Comparison of ENCODE assay signal across 9 mouse cellular contexts in genomic region chr5:118297338-118297746, GRCm38 (mm10). TPM values are rescaled to one million over a fixed set of nuclear protein-coding genes. Genes with fewer than 3 reads are reported as not detected.
DNase-seq lines count a peak whose midpoint lies in the region; ATAC-seq lines count a peak whose summit lies in the region.
"Had no signal": no experiment of that assay in that cellular context is flagged by ENCODE, and none has a peak within 500 bp of the region (broad histone marks: within the 10 kb centered on the region; RNA-seq: fewer than 3 reads in every experiment).

No protein-coding gene starts in this region.

- H3K27me3 ChIP-seq in hindbrain, embryonic 16.5 days (replicated peaks; ENCODE audit: control insufficient read depth, insufficient read depth, low read length): no peaks in the 10 kb centered on the region
- no peaks in the 10 kb centered on the region for H3K27me3 ChIP-seq in hindbrain, embryonic 14.5 days (ENCODE audit: control insufficient read depth, insufficient read depth, low read length)
- no peaks in the 10 kb centered on the region for H3K27me3 ChIP-seq in neural tube, embryonic 14.5 days (ENCODE audit: control insufficient read depth, insufficient read depth, low read length)
- H3K27me3 ChIP-seq: liver, embryonic 13.5 days had no signal

- H3K36me3 ChIP-seq in hindbrain, embryonic 16.5 days (ENCODE audit: control insufficient read depth, insufficient read depth, low read length): no peaks in the 10 kb centered on the region
- H3K36me3 ChIP-seq in hindbrain, embryonic 14.5 days (replicated peaks; ENCODE audit: control insufficient read depth, insufficient read depth): no peaks in the 10 kb centered on the region
- H3K36me3 ChIP-seq in neural tube, embryonic 14.5 days (ENCODE audit: control insufficient read depth, insufficient read depth, low read length): no peaks in the 10 kb centered on the region
- H3K36me3 ChIP-seq: liver, embryonic 13.5 days had no signal

- no peak overlapping the region for H3K4me2 ChIP-seq in hindbrain, embryonic 16.5 days (ENCODE audit: low read length)
- H3K4me2 ChIP-seq in hindbrain, embryonic 14.5 days (replicated peaks): no peak overlapping the region
- H3K4me2 ChIP-seq in neural tube, embryonic 14.5 days (ENCODE audit: low read depth, low read length): no peak overlapping the region
- H3K4me2 ChIP-seq: liver, embryonic 13.5 days had no signal

- H3K4me3 ChIP-seq in hindbrain, embryonic 16.5 days (ENCODE audit: low read length): no peak overlapping the region
- H3K4me3 ChIP-seq in hindbrain, embryonic 14.5 days (replicated peaks; ENCODE audit: low read length): no peak overlapping the region
- no peak overlapping the region for H3K4me3 ChIP-seq in neural tube, embryonic 14.5 days (ENCODE audit: low read depth, low read length)
- H3K4me3 ChIP-seq: liver, embryonic 13.5 days had no signal

- peak; percentile 27 for DNase-seq in adrenal gland, postnatal 14 days
- no peak for DNase-seq in adrenal gland, adult 8-10 months
- DNase-seq in hindbrain, embryonic 14.5 days (ENCODE audit: low spot score): no peak
- DNase-seq in kidney, postnatal 14 days: peak; percentile 49
- no peak for DNase-seq in layer of hippocampus, adult 11-12 months (ENCODE audit: low spot score)
- DNase-seq in thymus, adult 18-20 months: no peak
- DNase-seq: liver, embryonic 13.5 days had no signal

- no peak overlapping the region for H3K27ac ChIP-seq in hindbrain, embryonic 16.5 days (ENCODE audit: low read depth, low read length)
- H3K27ac ChIP-seq in hindbrain, embryonic 14.5 days: no peak overlapping the region
- no peak overlapping the region for H3K27ac ChIP-seq in neural tube, embryonic 14.5 days (ENCODE audit: low read depth, low read length)
- H3K27ac ChIP-seq: liver, embryonic 13.5 days had no signal

- ATAC-seq in hindbrain, embryonic 16.5 days: no peak
- no peak for ATAC-seq in hindbrain, embryonic 14.5 days (ENCODE audit: low FRiP score)
- peak; percentile 39; the same call in 1 of the 2 replicates for ATAC-seq in neural tube, embryonic 14.5 days (ENCODE audit: low read depth)

- H3K9me3 ChIP-seq in hindbrain, embryonic 16.5 days (ENCODE audit: control insufficient read depth, low read length): no peaks in the 10 kb centered on the region
- 0 out of 2 replicates have a peak, but pooled peaks cover 3% of the 10 kb centered on the region for H3K9me3 ChIP-seq in hindbrain, embryonic 14.5 days (ENCODE audit: control insufficient read depth, low read length)
- no peaks in the 10 kb centered on the region for H3K9me3 ChIP-seq in neural tube, embryonic 14.5 days (ENCODE audit: control insufficient read depth, low read length)
- H3K9me3 ChIP-seq: liver, embryonic 13.5 days had no signal

- 12% methylated on average over 12 of the region's 12 CpGs for WGBS in hindbrain, embryonic 16.5 days
- 14% methylated on average over 12 of the region's 12 CpGs for WGBS in hindbrain, embryonic 14.5 days
- 9% methylated on average over 12 of the region's 12 CpGs for WGBS in neural tube, embryonic 14.5 days

- peaks cover 7% of the 10 kb centered on the region; the same call in 1 of the 2 replicates for H3K4me1 ChIP-seq in hindbrain, embryonic 16.5 days (ENCODE audit: control insufficient read depth, insufficient read depth, low read depth, low read length)
- H3K4me1 ChIP-seq in hindbrain, embryonic 14.5 days (replicated peaks; ENCODE audit: control insufficient read depth, insufficient read depth, low read length): peaks cover 18% of the 10 kb centered on the region; the same call in 1 of the 2 replicates
- peaks cover 6% of the 10 kb centered on the region; the same call in 1 of the 2 replicates for H3K4me1 ChIP-seq in neural tube, embryonic 14.5 days (ENCODE audit: control insufficient read depth, insufficient read depth, low read length)

- peak overlapping the region; percentile 50 for H3K9ac ChIP-seq in hindbrain, embryonic 16.5 days (ENCODE audit: low read depth, low read length)
- H3K9ac ChIP-seq in hindbrain, embryonic 14.5 days: no peak overlapping the region
- H3K9ac ChIP-seq in neural tube, embryonic 14.5 days (replicated peaks; ENCODE audit: low read depth, low read length): no peak overlapping the region
- H3K9ac ChIP-seq: liver, embryonic 13.5 days had no signal

RNA-seq across cellular contexts. Expression of gene 2410131K14Rik, which starts 52.3 kb away (rescaled TPM):
- 7.6 and 8.7 TPM in 2 replicates for total RNA-seq in adrenal gland, postnatal 14 days (2021)
- total RNA-seq in adrenal gland, adult 8-10 months (2022): 1 to 10 TPM; 7.9 to 10.0 (median 8.8) TPM
- 18.0 and 18.1 TPM in 2 replicates for polyA plus RNA-seq in hindbrain, embryonic 16.5 days (2015; fragmentation: Nextera tagmentation; extraction: Ambion mirVana)
- 16.4 and 17.2 TPM in 2 replicates for polyA plus RNA-seq in hindbrain, embryonic 14.5 days (2014; fragmentation: Nextera tagmentation; extraction: Ambion mirVana)
- 15.7 and 16.0 TPM in 2 replicates for polyA plus RNA-seq in neural tube, embryonic 14.5 days (2014; fragmentation: Nextera tagmentation; extraction: Ambion mirVana)

RNA-seq across cellular contexts. Expression of gene Rnft2, which starts 52.4 kb away (rescaled TPM):
- 3.1 and 3.9 TPM in 2 replicates for total RNA-seq in adrenal gland, postnatal 14 days (2021)
- total RNA-seq in adrenal gland, adult 8-10 months (2022): 10 to 100 TPM in 1 of 4 experiments, 1 to 10 TPM in 3; 4.3 to 13.9 (median 7.0) TPM
- 9.2 and 10.8 TPM in 2 replicates for polyA plus RNA-seq in hindbrain, embryonic 16.5 days (2015; fragmentation: Nextera tagmentation; extraction: Ambion mirVana)
- polyA plus RNA-seq in hindbrain, embryonic 14.5 days (2014; fragmentation: Nextera tagmentation; extraction: Ambion mirVana): 12.6 and 13.0 TPM in 2 replicates
- polyA plus RNA-seq in neural tube, embryonic 14.5 days (2014; fragmentation: Nextera tagmentation; extraction: Ambion mirVana): 11.8 and 20.3 TPM in 2 replicates

Comparison
In these comparisons a context has a peak if more than half of its experiments do, and no peak if none do; other contexts are left out.
1. DNase-seq: peak in adrenal gland, postnatal 14 days (single experiment) and kidney, postnatal 14 days (single experiment); none in adrenal gland, adult 8-10 months (single experiment), hindbrain, embryonic 14.5 days (single experiment), layer of hippocampus, adult 11-12 months (single experiment) and thymus, adult 18-20 months (0 of 2).